Mouse (Mus musculus) spleen, adult 2 months (tissue): Measurements from ENCODE around the gene Pkd2l1.

Experiments
- CTCF ChIP-seq: fragments of 200-500 bp; IDR thresholded peaks from 2 replicates; pipeline ENCODE4 v1.5.1; 2011; ENCODE audit warnings: mild to moderate bottlenecking, inconsistent platforms; ENCODE audit not compliant: insufficient read depth, insufficient read length, insufficient replicate concordance; ENCODE audit errors: extremely low read depth
- POLR2A ChIP-seq: fragments of 200-500 bp; IDR thresholded peaks from 2 replicates; pipeline ENCODE4 v1.6.1; 2011; ENCODE audit warnings: low read depth, low read length, inconsistent platforms

- TF ChIP-seq POLR2A = no peak
- TF ChIP-seq CTCF = no peak
Observed at GRCm38 (mm10) chr19:44230212-44230611, 38.0 kb upstream of the Pkd2l1 start.
